Mouse (Mus musculus) olfactory bulb, adult 2 months (tissue): Measurements from ENCODE around the gene Bpifa6.

Experiments used
- CTCF ChIP-seq: fragments of 200-500 bp; IDR thresholded peaks from 2 replicates; pipeline ENCODE4 v1.5.1; 2012; ENCODE audit warnings: low read depth, mild to moderate bottlenecking, low read length, moderate library complexity; ENCODE audit not compliant: insufficient read depth
- POLR2A ChIP-seq: fragments of 200-500 bp; IDR thresholded peaks from 2 replicates; pipeline ENCODE4 v1.6.1; 2012; ENCODE audit warnings: mild to moderate bottlenecking, low read depth, low read length, moderate library complexity; ENCODE audit not compliant: insufficient read depth

DNA sequence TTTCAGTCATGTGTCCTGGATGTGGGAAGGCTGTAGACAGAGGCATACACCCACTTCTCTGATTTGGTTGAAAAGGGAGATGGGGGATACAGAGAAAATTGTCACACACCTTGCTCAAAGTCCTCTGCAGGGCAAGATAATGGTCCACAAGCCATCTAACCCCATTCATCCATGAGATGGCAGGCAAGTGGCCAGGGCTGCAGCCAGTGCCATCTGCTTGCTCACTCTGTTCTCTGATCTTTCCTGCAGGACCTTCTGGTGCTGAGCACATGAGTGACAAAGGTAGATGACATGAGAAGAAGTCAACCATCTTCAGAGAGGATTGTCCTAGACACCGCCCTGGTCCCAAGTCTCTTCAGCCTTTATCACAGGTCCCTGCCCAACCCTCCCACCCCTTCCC, 11.4 kb upstream of the Bpifa6 start:
- TF ChIP-seq POLR2A (no peak), CTCF (no peak)
